Mouse (Mus musculus) adrenal gland, adult 2 months (tissue): ENCODE results near the gene Eif3g. TPM values are rescaled to one million over a fixed set of nuclear protein-coding genes. Genes with fewer than 3 reads are reported as not detected.

ENCODE experiments used
- DNase-seq: peaks from one replicate; pipeline ENCODE4 v3.0.0; 2021
- polyA plus RNA-seq: library from polyadenylated mRNA; depleted of rRNA; stranded (reverse); fragments of >200 nt; gene quantifications from 2 replicates; pipeline ENCODE4 v1.2.3, GENCODE M21; 2012
- total RNA-seq, 2 experiments: library from RNA; stranded (reverse); gene quantifications; 2 replicates each; pipeline ENCODE4 v1.2.3; 2021

Gene Eif3g
- total and polyA plus RNA-seq, 3 experiments, result 133 to 170 (median 156) TPM

- DNase-seq, result no peak
Observed at GRCm38 (mm10) chr9:20889185-20890141, 9.0 kb downstream of the Eif3g start.

- no peak for DNase-seq
Observed at GRCm38 (mm10) chr9:20888386-20888765, 10.0 kb downstream of the Eif3g start.

- DNase-seq, result peak; percentile 96
Observed at GRCm38 (mm10) chr9:20887704-20888385, 10.6 kb downstream of the Eif3g start, which contains the start of gene Ppan. TSS of gene Ppan (plus strand) at chr9:20888175.

GRCm38 (mm10) chr9:20887191-20887590 is 11.2 kb downstream of the Eif3g start:
- DNase-seq, result no peak

- no peak for DNase-seq
Observed at GRCm38 (mm10) chr9:20886563-20886962, 11.9 kb downstream of the Eif3g start.

- no peak for DNase-seq
Observed at GRCm38 (mm10) chr9:20879097-20879792, 19.2 kb downstream of the Eif3g start, which contains the start of gene Angptl6. TSS of gene Angptl6 (minus strand) at chr9:20879727.

GRCm38 (mm10) chr9:20878710-20879065 is 19.7 kb downstream of the Eif3g start:
- no peak for DNase-seq

- peak; percentile 100 for DNase-seq
Observed at GRCm38 (mm10) chr9:20878041-20878709, 20.2 kb downstream of the Eif3g start.

GRCm38 (mm10) chr9:20877118-20878040 is 21.0 kb downstream of the Eif3g start:
- no peak for DNase-seq

- no peak for DNase-seq
Observed at GRCm38 (mm10) chr9:20876318-20877117, 21.9 kb downstream of the Eif3g start.

- DNase-seq, result no peak
Observed at GRCm38 (mm10) chr9:20875021-20875790, 23.2 kb downstream of the Eif3g start.

GRCm38 (mm10) chr9:20873521-20873920 is 24.9 kb downstream of the Eif3g start:
- DNase-seq, result no peak

- DNase-seq, result no peak
Observed at GRCm38 (mm10) chr9:20872991-20873390, 25.4 kb downstream of the Eif3g start.

- no peak for DNase-seq
Observed at GRCm38 (mm10) chr9:20870211-20871173, 27.9 kb downstream of the Eif3g start.

GRCm38 (mm10) chr9:20869246-20869645 is 29.2 kb downstream of the Eif3g start:
- DNase-seq, result peak; percentile 50

- peak; percentile 81 for DNase-seq
Observed at GRCm38 (mm10) chr9:20868448-20869001, 29.9 kb downstream of the Eif3g start, which contains the start of gene A230050P20Rik. TSS of gene A230050P20Rik (plus strand) at chr9:20868642.

GRCm38 (mm10) chr9:20866879-20867278 is 31.5 kb downstream of the Eif3g start:
- no peak for DNase-seq
